Mouse (Mus musculus): ENCODE results near the gene Cnmd.
A peak's percentile ranks its signal among the peaks of the same experiment; 100 is the strongest.

Gene Cnmd

DNA sequence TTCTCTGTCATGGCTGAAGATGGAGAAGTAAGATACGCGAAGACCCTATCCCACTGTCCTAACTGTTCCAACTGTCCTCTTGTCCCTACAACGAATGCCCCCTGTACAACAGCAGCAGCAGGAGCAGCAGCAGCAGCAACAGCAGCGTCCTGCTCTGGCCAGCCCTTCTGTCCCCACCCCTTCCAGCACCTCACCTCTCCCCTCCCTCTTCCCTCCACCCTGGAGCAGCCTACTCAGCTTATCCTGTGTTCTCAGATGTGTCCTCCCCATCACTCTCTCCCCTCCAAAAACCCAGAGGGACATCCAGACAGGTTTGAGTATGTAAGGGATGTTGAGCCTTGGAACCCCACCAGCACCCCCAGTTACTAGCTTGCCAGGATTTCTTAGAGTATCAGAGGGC lies at the start of gene Cnmd:
Gene Cnmd, minus strand, starts transcription at position 170 of the 400 bp plus-strand sequence.
- DNase-seq (ENCODE audit: low read depth): no peak

DNA sequence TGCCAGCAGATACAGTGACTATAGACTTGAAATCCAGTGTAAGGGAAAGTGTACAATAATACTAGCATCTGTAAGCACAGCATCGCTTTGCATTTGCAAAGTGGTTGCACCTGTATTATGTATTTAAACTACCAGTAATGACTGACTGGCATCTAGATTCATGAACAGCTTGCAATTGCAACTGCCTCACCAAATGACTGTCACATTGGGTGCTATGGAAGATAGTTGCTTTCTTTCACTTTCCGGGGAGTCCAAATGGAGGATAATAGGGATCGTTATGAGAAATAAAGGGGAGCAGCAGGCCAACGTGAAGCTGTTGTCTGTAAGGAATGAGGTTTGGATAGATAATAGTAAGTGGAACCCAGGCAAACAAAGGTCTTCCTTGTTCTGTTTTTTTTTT lies 49.3 kb upstream of the Cnmd start:
- DNase-seq (ENCODE audit: low read depth): no peak

DNA sequence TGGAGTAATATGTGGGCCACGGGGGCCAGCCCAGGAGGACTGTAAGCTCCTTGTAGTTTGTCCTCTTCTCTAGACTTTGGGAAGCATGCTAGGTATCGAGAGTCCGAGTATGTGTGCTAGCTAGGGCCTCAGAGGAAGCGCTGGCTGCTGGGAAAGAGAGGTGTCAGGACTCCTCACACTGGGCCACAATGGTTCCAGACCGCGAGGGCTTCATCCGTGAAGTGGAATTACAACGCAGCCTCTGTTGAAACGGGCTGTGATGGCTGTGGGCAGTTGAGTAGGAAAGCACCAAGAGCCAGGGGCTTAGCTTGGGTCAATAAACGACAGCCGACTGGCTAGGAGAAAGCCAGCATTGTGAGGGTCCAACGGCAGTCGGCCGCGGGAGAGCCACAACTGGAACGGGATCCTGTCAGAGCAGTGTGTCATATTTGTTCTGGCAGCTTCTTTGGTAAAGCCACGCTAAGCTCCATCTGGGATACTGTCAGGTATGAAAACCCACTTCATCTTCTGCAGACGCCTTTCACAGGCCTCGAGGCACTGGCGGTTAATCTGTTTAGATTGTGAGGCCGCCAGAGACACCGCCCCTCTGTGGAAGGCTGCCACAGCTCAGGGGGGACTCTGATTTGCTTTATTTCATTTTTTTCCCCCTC lies 41.7 kb upstream of the Cnmd start:
- no peak for DNase-seq (ENCODE audit: low read depth)

DNA sequence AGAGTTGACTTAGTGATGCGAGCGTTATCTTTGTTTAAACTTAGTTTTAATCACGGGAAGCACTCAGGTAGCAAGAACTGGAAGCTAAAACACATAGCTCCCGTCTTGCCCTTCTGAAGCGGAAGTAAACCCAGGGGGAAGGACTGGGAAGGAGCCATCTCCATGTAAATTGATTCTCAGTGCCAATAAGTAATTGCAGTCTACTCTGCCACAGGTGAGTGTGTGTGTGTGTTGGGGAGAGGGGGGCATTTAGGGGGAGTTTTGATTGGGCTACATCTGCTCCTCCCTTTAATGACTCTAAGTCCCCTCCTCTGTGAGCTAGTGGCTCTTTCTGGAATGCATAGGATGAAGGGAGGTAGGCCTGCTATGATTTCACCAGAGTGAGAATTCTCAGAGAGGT lies 39.6 kb upstream of the Cnmd start:
- DNase-seq (ENCODE audit: low read depth): no peak

DNA sequence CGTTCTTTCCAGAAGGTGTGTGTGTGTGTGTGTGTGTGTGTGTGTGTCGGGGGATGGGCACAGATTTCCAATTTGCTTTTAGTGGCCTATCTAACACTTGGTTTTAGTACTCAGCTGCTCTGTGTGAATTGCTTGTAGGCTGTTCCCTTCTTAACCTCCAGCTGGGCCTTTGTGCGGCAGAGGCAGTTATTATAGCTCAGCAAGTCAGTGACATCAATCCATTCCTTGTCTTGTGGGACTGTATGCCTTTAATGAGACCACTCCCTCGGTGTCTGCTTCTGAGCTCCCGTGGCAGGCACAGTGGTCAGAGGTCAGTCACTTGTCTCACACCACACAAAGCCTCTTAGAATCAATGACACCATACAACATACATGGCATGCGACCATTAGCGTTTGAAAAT lies 39.1 kb upstream of the Cnmd start:
- DNase-seq (ENCODE audit: low read depth): no peak

DNA sequence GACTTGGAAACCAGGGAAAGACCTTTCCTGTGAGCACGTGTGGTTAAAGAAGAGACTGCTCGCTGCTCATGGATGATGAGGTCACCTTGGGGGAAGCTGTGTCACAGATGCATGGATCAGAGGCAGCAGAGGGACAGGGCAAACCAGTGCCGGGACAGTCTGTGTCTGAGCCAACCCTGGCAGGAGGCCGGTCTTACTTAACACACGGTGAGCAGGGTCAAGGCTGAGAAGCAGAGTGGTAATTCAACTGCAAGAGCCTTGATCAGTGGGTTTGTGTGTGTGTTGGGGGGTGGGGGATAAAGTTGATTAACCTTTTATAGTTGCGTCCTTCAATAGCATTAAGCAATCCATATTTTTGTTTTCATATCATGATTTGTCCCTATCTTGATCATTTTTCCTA lies 37.4 kb upstream of the Cnmd start:
- DNase-seq (ENCODE audit: low read depth): no peak

DNA sequence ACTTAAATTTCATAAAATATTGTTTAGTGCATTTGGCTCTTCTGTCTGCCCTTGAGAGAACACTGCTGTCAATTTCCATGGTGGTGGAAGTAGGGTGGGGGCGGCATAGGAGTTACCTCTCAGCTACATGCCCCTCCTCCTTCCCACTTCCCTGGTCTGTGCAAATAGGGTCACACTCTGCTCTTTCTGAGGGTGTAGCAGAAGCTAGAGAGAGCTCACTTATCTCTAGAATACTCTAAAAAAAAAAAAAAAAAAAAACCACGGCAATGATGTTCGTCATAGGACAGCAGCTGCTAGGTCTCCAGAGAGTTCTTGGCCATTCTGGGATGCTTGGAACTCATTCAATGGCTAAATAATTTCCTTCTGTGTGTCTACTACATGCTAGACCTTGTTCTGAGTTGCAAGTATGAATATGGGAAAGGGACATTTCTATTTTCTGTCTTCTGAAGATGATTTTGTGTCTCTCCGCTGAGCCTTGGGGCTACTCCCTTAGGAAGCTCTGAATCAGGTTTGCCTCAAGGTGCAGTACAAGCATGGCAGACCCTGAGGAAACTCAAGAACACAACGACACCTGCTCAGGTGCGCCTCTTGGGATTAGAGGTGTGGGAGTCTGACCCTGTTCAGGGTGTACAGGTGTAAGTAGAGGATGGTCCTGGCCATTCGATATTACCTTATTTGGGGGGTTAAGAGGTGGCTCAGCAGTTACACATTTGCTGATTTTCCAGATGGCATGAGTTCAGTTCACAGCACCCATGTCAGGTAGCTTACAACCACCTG lies 28.3 kb upstream of the Cnmd start:
- no peak for DNase-seq (ENCODE audit: low read depth)

DNA sequence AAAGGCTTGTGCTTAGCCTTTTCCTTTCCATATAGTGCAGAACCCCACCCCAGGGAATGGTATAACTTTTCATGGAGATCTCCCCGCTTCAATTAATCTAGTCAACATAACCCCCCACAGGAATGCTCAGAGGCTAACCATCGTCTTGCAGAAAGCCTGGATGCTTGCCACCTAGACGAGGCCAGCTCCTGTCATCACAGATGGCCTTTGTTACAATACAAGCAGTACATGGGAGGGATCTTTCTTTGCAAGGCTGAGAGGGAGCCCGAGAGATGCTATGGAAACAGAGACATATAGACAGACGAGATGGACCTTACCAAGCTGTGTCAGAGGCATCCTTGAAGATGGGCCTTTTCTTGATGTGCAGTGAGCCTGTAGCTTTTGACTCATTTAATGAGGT lies 18.7 kb upstream of the Cnmd start:
- no peak for DNase-seq (ENCODE audit: low read depth)

DNA sequence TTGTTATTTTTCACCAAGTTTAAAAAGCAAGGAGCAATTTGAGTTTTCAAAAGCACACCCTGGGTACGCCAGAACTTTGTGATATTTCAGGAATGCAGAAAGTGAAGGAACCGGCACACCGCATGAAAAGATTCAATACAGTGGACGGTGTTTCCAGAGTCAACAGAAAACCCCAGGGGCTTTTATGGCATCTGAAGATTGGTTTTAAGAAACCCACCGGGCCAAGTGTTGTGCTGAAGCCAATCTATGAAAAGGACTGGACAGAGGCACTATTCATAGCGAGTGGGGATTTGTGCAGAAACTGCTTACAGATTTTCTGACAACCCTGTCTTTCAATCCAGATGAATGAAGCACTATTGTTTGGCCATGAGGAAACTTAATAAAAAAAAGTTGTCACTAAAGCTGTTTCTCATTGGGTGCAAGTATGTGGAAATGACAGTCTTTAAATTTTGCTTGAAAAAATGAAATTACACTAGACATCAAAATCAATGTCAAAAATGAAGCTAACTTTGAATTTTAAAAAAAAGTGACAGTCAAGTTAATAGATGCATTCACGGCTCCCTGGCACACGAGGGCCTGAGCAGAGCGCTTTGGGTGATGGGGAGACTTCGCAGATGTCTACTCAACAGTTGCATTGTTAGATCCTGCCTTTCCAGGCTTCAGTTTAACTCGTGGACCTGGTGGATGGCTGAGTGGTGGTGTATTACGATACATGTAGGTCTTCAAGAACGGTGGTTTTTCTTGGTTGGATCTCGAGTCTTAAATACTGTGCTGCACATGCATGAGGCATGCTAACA lies 16.1 kb upstream of the Cnmd start:
- no peak for DNase-seq (ENCODE audit: low read depth)

DNA sequence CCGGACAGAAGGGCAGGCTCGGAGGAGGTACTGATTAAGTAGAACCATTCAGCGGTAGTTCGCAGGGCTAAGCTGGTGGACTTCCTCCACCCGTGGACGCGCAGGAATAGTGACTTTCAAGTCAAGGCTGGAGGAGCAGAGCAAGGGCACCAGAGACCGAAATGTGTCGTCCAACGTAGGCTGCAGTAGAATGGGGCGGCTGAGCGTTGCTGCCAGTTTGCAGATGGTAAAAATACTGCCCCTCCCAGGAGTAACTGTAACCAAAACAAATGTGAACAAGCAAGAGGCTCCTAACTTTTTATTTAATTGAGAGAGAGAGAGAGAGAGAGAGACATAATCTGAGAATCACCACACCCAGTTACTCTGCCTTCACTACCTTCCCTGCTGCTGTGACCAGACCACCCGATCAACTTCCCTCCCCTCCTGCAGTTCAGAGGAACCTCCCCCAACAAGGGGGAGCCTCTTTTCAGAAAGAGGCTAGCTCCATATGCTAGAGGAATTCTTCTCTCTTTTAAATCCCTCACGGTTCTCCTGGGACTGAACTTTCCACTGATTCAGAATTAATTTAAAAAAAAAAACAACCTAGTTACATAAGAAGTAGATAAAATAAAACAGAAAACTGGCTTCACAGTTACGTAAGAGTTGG lies 15.3 kb upstream of the Cnmd start:
- DNase-seq (ENCODE audit: low read depth): peak; percentile 10

DNA sequence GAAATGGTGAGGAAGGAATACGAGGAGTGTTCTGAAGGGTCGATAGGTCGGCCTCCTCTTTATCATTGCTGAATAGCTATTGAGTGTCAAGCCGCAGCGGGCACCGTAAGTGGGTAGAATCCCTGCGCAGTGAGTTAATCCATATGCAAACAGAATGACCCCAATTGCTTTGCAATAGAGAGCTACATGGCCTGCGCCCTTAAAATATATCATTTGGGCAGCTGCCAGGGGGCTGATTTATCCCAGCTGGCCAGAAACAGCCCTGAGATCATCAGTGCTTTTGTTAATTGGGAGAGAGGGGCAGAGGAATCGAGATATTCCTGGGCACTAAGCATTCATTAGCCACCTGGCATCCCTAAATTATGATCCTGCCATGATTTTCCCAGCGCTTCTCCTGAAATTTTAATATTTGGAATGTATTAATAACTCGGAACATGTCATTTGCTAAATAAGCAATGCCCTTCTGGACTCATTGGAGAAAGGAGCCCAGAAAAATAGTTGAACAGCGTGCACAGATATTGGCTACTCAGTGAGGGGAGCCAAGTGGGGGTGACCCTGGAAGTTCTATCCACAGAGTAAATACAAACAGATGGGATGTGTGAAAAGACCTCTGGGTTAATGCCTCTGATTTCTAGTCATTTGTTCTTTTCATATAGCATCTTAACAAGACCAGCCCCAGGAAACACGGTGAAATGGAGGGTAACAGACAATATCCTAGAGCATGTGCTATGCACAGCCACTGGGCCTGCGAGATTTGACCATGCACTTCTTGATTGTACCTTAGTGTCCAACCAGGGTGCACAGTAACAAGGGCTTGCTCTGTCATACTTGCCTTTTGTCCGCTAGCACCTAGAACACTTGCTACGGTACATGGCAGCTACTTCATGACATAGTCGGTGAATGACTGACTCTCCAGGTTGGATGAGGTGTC lies 11.4 kb upstream of the Cnmd start:
- no peak for DNase-seq (ENCODE audit: low read depth)

DNA sequence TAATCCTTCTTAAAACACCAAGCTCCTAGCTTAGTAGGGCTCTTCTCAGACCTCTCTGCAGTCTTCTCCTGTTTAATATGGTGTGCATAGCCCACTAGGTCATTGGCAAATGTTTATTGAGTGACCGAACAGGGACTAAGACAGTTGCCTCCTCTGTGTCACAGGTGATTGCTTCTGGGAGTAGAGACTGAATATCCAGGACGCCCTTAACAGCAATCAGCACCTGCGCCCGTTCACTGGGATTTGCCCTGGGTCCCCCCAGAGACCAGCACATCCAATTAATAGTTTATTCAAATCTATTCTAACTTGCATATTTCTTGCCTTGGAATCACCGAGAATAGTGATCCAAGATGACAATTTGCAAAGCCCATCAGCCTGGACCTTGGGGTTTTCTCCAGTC lies 10.6 kb upstream of the Cnmd start:
- DNase-seq (ENCODE audit: low read depth): no peak

DNA sequence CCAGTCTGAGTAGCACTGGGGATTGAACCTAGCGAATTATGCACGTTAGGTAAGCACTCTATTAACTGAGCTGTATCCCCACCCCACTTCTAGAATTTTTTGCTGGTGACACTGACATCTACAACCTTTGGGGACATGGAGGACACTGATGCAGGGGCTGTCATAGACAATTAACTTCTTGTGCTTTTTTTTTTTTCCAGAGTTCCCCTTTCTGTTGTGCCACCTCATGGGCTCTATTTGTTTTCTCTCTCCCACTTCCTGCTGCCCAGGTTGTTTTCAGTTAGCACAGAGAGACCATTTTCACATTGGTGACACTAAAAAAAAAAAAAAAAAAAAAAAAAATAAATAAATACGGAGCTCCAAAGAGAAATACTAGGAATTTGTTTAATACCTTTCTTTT lies 9.0 kb upstream of the Cnmd start:
- DNase-seq (ENCODE audit: low read depth): no peak

DNA sequence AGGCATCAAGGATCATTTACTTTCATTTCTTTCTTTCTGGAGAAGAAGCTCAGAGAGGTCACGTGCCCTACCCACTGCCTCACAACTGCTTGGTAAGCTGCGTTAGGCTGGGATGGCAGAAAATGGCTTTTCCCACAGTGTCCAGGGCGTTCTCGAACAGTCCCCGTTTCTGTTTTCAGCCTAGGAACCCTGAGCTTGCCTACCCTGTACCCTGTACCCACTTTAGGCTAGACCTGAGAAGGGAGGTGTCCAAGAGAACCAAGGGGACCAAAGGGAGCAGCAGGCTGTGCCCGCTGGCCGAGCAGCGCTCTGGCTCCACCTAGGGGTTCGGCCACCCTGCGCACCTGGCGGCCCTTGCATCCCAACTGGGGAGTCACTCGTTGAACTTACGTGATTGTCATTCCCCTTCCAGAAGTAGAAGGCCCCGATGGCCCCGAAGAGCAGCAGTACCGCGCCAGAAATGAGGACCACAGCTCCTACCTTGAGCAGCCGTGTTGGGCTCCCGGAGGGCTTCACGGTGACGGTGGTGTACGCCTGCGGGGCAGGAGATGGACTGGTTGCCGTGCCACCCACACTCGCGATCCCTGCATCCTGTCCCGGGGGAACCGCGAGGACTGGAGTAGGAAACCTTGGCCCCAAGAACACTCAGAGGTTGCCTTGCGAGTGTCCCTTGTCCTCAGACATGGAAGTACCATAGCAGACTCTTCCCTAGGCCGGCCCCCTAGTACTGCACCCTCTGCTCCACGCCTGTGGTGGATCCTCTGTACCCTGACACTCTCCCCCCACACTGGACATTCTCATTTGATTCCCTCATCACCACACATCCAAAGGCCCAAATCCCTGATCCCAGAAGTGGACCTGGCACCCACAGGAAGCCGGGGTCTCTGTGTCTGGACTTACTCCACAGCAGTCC lies 709 bp downstream of the Cnmd start:
- peak; percentile 45 for DNase-seq (ENCODE audit: low read depth)

DNA sequence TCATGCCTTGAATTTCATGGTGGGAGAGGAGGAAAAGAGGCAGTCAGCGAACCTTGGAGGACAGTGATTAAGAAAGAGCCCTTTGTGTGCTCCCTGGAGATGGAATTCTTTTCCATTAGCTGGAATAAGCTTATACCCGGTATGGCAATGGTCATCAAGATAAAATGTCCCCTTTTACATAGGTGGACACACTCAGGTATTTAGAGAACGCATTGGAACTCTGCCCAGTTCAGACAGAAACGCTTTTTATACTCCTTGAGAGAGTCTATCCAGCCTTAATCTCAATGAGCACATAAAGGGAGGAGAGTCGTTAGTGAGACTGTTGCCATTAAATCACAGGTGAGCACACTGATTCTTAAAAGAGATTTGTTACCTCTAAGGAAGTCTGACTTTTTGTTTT lies 1.5 kb downstream of the Cnmd start:
- DNase-seq (ENCODE audit: low read depth): no peak

DNA sequence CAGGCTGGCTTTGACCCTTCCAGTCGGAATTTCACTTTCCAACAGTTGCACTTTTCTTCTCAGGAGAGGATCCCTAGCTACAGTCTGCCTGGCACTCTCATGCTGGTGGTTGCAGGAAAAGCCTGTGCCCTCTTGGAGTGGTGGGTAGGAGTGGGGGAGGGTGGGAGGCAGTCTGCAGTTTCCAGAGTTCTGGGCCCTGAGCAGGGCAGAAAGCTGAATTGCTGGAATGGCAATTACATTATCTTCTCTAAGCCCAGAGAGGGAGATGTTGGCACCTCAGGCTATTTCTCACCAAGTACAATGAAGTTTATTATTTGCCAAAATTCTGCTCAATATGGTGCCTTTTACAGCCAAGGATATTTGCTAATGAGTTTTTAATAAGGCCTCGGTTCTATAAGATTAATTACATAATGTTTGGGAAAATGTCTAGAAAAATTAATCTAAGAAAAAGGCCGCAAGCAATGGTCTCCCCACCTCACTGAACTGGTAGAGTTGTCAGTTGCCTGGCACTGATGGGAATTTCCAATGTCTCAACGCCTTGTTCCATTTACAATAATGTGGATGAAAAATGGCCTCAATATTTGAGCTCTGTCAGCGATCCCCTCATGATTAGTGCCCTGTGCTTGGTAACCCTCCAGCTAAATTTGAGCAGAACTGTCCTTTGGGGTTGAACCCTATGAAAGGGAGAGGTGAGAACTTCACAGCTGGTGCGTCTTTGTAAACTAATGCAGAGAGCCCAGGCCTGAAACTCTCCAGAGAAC lies 3.0 kb downstream of the Cnmd start:
- no peak for DNase-seq (ENCODE audit: low read depth)

DNA sequence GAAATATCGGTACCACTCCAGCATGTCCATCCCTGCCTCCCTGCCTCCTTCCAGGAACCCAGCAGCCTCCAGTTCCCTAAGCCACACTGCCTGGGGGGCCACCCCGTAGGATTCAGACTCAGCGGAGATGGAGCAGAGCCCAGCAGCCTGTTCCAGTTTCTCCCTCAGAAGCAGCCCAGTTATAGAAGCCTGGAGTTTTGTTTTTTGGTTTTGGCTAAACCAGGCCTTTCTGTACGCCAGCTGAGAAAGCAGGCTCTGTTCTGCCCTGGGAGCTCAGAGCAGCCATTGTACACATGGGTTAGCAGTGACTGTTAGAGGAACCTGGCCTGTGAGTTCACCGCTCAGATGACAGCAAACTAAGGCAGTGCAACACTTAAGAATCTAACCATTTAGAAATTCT lies 3.7 kb downstream of the Cnmd start:
- no peak for DNase-seq (ENCODE audit: low read depth)

DNA sequence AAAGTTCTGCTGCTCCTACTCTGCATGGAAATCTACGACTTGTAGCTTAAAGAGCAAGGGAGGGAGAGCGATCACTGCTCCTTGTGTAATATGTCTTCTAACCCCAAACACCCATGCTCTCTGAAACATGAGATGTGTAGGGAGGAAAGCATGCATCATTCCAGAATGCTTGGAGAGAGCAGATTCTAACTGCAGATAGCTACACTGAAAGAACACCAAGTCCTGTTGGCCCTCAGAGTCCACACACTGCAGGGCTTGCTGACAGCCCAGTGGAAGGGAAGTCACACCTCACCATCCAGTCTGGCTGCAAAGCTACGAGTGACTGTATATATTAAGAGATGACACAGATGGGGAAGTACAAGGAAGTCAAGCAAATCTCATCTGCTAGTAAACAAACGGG lies 9.3 kb downstream of the Cnmd start:
- no peak for DNase-seq (ENCODE audit: low read depth)

DNA sequence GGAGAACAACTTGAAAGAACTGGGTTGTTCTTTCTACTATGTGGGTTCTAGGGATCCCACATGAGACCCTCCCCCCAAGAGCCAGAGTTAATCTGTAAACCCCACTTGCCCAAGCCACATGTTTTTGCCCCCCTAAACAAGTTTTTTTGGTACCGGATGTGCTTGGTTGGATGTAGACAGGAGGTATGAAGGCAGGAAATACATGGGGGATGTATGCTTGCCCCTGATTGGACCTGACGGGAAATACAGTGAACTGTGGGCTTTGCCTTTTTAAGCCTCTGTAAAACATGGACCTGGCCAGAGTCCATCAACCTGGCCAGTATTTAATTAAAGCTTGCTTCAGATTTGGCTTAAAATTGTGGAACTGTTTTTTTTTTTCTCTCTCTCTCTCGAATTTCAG lies 12.3 kb downstream of the Cnmd start:
- no peak for DNase-seq (ENCODE audit: low read depth)

DNA sequence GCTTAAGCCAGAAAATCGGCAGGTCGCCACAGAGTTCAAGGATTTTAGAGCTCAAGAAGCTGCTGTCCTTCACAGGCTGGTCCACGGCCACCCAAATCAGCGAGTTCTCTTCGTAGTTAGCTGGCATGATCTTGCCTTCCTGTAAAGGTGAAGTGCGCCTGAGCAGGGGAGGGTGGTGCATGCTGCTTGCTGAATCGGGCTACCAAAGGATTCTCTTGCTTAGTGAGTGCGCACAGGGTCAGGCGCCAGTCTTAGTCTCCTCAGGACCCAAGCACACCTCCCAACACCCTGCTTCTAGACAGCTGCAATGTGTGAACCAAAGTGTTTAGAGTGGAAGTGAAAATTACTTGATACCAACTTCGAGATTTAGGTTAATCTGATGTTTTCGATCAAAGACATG lies 16.6 kb downstream of the Cnmd start:
- DNase-seq (ENCODE audit: low read depth): no peak
